Mouse (Mus musculus) embryonic facial prominence, embryonic 10.5 days (tissue): ENCODE results near the gene Ksr1. TPM values are rescaled to one million over a fixed set of nuclear protein-coding genes. Genes with fewer than 3 reads are reported as not detected.
A peak's percentile ranks its signal among the peaks of the same experiment; 100 is the strongest.

Experiments used
- DNase-seq: peaks from one replicate; pipeline ENCODE4 v3.0.0-alpha.2; 2017; ENCODE audit warnings: low spot score
- H3K27ac ChIP-seq: fragments of 300-500 bp; sonication (generic); replicated peaks from 2 replicates; pipeline ENCODE4 v1.5.1; 2016; ENCODE audit warnings: mild to moderate bottlenecking
- H3K27me3 ChIP-seq: fragments of 300-500 bp; sonication (generic); replicated peaks from 2 replicates; pipeline ENCODE4 v1.6.1; 2016; ENCODE audit warnings: low read depth, mild to moderate bottlenecking; ENCODE audit not compliant: poor library complexity, severe bottlenecking
- H3K36me3 ChIP-seq: fragments of 300-500 bp; sonication (generic); replicated peaks from 2 replicates; pipeline ENCODE4 v1.6.1; 2016; ENCODE audit warnings: mild to moderate bottlenecking, moderate library complexity
- H3K4me1 ChIP-seq: fragments of 300-500 bp; sonication (generic); 2 replicates; pipeline ENCODE4 v1.6.1; 2016
- H3K4me3 ChIP-seq: fragments of 300-500 bp; sonication (generic); 2 replicates; pipeline ENCODE4 v1.5.1; 2016; ENCODE audit warnings: mild to moderate bottlenecking, moderate library complexity
- H3K9me3 ChIP-seq: fragments of 300-500 bp; sonication (generic); 2 replicates; pipeline ENCODE4 v1.6.1; 2016; ENCODE audit warnings: mild to moderate bottlenecking
- whole genome bisulfite sequencing: fragments of 180-500 bp; shearing (Covaris S2); methylation state at CpG from one replicate; pipeline ENCODE4 v1.1.7; 2016; 5-methylcytosine and 5-hydroxymethylcytosine counted together
- polyA plus RNA-seq: library from polyadenylated mRNA; unstranded; fragments of >200 nt; fragmentation: Nextera tagmentation; extraction: Ambion mirVana; gene quantifications from 2 replicates; pipeline ENCODE4 v1.2.1, GENCODE M21; 2016

Ksr1 gene
- polyA plus RNA-seq, 1 experiment from 2014 or later, result 1.5 TPM

GRCm38 (mm10) chr11:79133961-79134360, 12.2 kb downstream of the Ksr1 start:
- no peak overlapping the region for H3K27ac ChIP-seq
- no peaks in the 10 kb centered on the region for H3K9me3 ChIP-seq
- DNase-seq, result no peak
- no peak overlapping the region for H3K4me3 ChIP-seq
- no peaks in the 10 kb centered on the region for H3K36me3 ChIP-seq
- H3K4me1 ChIP-seq, result peaks cover 37% of the 10 kb centered on the region
- no peaks in the 10 kb centered on the region for H3K27me3 ChIP-seq
- 78% methylated on average over 9 of the region's 9 CpGs for WGBS

GRCm38 (mm10) chr11:79133051-79133450, 13.2 kb downstream of the Ksr1 start:
- Histone ChIP-seq H3K4me1 (peaks cover 37% of the 10 kb centered on the region), H3K27me3 (no peaks in the 10 kb centered on the region), H3K9me3 (no peaks in the 10 kb centered on the region), H3K27ac (no peak overlapping the region), H3K36me3 (no peaks in the 10 kb centered on the region), H3K4me3 (no peak overlapping the region)
- no peak for DNase-seq
- WGBS, result 79% methylated on average over 5 of the region's 5 CpGs

- no peaks in the 10 kb centered on the region for H3K27me3 ChIP-seq
- no peaks in the 10 kb centered on the region for H3K9me3 ChIP-seq
- no peak for DNase-seq
- H3K4me3 ChIP-seq, result no peak overlapping the region
- no peaks in the 10 kb centered on the region for H3K36me3 ChIP-seq
- 72% methylated on average over 9 of the region's 9 CpGs for WGBS
- H3K4me1 ChIP-seq, result peaks cover 37% of the 10 kb centered on the region
- H3K27ac ChIP-seq, result no peak overlapping the region
Measured at GRCm38 (mm10) chr11:79131949-79132411, 14.2 kb downstream of the Ksr1 start.

- Histone ChIP-seq H3K27ac (no peak overlapping the region), H3K36me3 (no peaks in the 10 kb centered on the region), H3K27me3 (no peaks in the 10 kb centered on the region), H3K9me3 (no peaks in the 10 kb centered on the region), H3K4me3 (no peak overlapping the region), H3K4me1 (peaks cover 38% of the 10 kb centered on the region)
- WGBS, result 79% methylated on average over 13 of the region's 13 CpGs
- DNase-seq, result no peak
Measured at GRCm38 (mm10) chr11:79129388-79130356, 16.5 kb downstream of the Ksr1 start.

- 90% methylated on average over 7 of the region's 7 CpGs for WGBS
- Histone ChIP-seq H3K4me1 (peaks cover 35% of the 10 kb centered on the region), H3K4me3 (no peak overlapping the region), H3K9me3 (no peaks in the 10 kb centered on the region), H3K36me3 (no peaks in the 10 kb centered on the region), H3K27ac (no peak overlapping the region), H3K27me3 (no peaks in the 10 kb centered on the region)
- DNase-seq, result no peak
Measured at GRCm38 (mm10) chr11:79128233-79128632, 18.0 kb downstream of the Ksr1 start.

GRCm38 (mm10) chr11:79126963-79127362, 19.2 kb downstream of the Ksr1 start:
- H3K4me1 ChIP-seq, result peaks cover 32% of the 10 kb centered on the region
- H3K4me3 ChIP-seq, result no peak overlapping the region
- 83% methylated on average over 3 of the region's 3 CpGs for WGBS
- DNase-seq, result no peak
- no peaks in the 10 kb centered on the region for H3K27me3 ChIP-seq
- no peaks in the 10 kb centered on the region for H3K36me3 ChIP-seq
- no peak overlapping the region for H3K27ac ChIP-seq
- no peaks in the 10 kb centered on the region for H3K9me3 ChIP-seq

GRCm38 (mm10) chr11:79125775-79126174, 20.4 kb downstream of the Ksr1 start:
- no peaks in the 10 kb centered on the region for H3K27me3 ChIP-seq
- peaks cover 31% of the 10 kb centered on the region for H3K4me1 ChIP-seq
- no peaks in the 10 kb centered on the region for H3K36me3 ChIP-seq
- H3K27ac ChIP-seq, result peak overlapping the region; percentile 54; the same call in 1 of the 2 replicates
- 56% methylated on average over 8 of the region's 8 CpGs for WGBS
- no peak for DNase-seq
- H3K4me3 ChIP-seq, result no peak overlapping the region
- H3K9me3 ChIP-seq, result no peaks in the 10 kb centered on the region

GRCm38 (mm10) chr11:79122556-79122955, 23.7 kb downstream of the Ksr1 start:
- DNase-seq, result no peak
- H3K4me1 ChIP-seq, result peaks cover 43% of the 10 kb centered on the region
- 88% methylated on average over 10 of the region's 10 CpGs for WGBS
- no peak overlapping the region for H3K27ac ChIP-seq
- H3K36me3 ChIP-seq, result no peaks in the 10 kb centered on the region
- no peak overlapping the region for H3K4me3 ChIP-seq
- H3K9me3 ChIP-seq, result no peaks in the 10 kb centered on the region
- no peaks in the 10 kb centered on the region for H3K27me3 ChIP-seq

- no peak overlapping the region for H3K27ac ChIP-seq
- peaks cover 46% of the 10 kb centered on the region for H3K4me1 ChIP-seq
- DNase-seq, result no peak
- H3K36me3 ChIP-seq, result no peaks in the 10 kb centered on the region
- no peak overlapping the region for H3K4me3 ChIP-seq
- H3K27me3 ChIP-seq, result no peaks in the 10 kb centered on the region
- no peaks in the 10 kb centered on the region for H3K9me3 ChIP-seq
- 86% methylated on average over 3 of the region's 3 CpGs for WGBS
Measured at GRCm38 (mm10) chr11:79120087-79120486, 26.1 kb downstream of the Ksr1 start.

- DNase-seq, result no peak
- Histone ChIP-seq H3K27me3 (no peaks in the 10 kb centered on the region), H3K36me3 (no peaks in the 10 kb centered on the region), H3K4me3 (no peak overlapping the region), H3K4me1 (peaks cover 57% of the 10 kb centered on the region), H3K9me3 (no peaks in the 10 kb centered on the region), H3K27ac (peak overlapping the region; percentile 69)
- WGBS, result 75% methylated on average over 5 of the region's 5 CpGs
Measured at GRCm38 (mm10) chr11:79118918-79119377, 27.3 kb downstream of the Ksr1 start.

GRCm38 (mm10) chr11:79116665-79117064, 29.5 kb downstream of the Ksr1 start:
- no peaks in the 10 kb centered on the region for H3K36me3 ChIP-seq
- no peaks in the 10 kb centered on the region for H3K9me3 ChIP-seq
- H3K4me1 ChIP-seq, result peaks cover 62% of the 10 kb centered on the region
- no peaks in the 10 kb centered on the region for H3K27me3 ChIP-seq
- WGBS, result 27% methylated on average over 9 of the region's 9 CpGs
- peak overlapping the region; percentile 48; the same call in 1 of the 2 replicates for H3K27ac ChIP-seq
- H3K4me3 ChIP-seq, result no peak overlapping the region
- DNase-seq, result peak; percentile 33

GRCm38 (mm10) chr11:79115659-79116058, 30.5 kb downstream of the Ksr1 start:
- peaks cover 57% of the 10 kb centered on the region for H3K4me1 ChIP-seq
- H3K27ac ChIP-seq, result no peak overlapping the region
- no peaks in the 10 kb centered on the region for H3K27me3 ChIP-seq
- no peak overlapping the region for H3K4me3 ChIP-seq
- no peaks in the 10 kb centered on the region for H3K9me3 ChIP-seq
- no peak for DNase-seq
- 74% methylated on average over 8 of the region's 8 CpGs for WGBS
- no peaks in the 10 kb centered on the region for H3K36me3 ChIP-seq

GRCm38 (mm10) chr11:79114061-79114460, 32.1 kb downstream of the Ksr1 start:
- Histone ChIP-seq H3K27me3 (no peaks in the 10 kb centered on the region), H3K9me3 (no peaks in the 10 kb centered on the region), H3K4me1 (peaks cover 48% of the 10 kb centered on the region), H3K27ac (no peak overlapping the region), H3K4me3 (no peak overlapping the region), H3K36me3 (no peaks in the 10 kb centered on the region)
- 67% methylated on average over 6 of the region's 6 CpGs for WGBS
- no peak for DNase-seq
